Mouse (Mus musculus) heart, postnatal 36 days (tissue): Measurements from ENCODE around the gene Atp7b. TPM values are rescaled to one million over a fixed set of nuclear protein-coding genes. Genes with fewer than 3 reads are reported as not detected.

Source experiments
- DNase-seq, 2 experiments: peaks; one replicate each; pipeline ENCODE4 v3.0.0; 2021 to 2022
- intact Hi-C: fragments of 180-260 bp; cut with DNase I; formaldehyde crosslinking; loops from one replicate; pipeline ENCODE4 v1.15.1; 2025
- total RNA-seq, 2 experiments: library from RNA; stranded (reverse); gene quantifications; 2 replicates each; pipeline ENCODE4 v1.2.3; 2021

Atp7b gene
- total RNA-seq, 2 experiments from 2014 or later, result 0.08 TPM

DNA sequence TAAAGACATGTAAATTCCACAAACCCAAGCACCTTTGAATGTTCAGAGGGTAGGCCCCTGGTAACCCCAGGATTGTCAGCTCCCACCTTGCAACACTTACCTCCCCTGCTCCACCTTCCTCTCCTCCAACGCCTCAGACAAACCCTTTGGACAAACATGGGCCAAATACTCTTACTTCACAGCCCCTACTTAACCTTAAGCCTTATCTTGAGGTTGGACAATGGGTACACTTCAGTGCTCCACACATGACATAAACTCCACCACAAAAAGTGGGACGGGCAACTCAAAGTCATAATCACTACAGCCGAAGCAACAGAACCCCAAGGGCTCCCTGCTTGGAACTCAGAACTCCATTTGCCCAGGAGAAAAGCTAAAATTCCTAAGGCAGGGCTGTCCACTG is 29.1 kb downstream of the Atp7b start:
- intact Hi-C loops, result no loop called here
- DNase-seq, result no peak

DNA sequence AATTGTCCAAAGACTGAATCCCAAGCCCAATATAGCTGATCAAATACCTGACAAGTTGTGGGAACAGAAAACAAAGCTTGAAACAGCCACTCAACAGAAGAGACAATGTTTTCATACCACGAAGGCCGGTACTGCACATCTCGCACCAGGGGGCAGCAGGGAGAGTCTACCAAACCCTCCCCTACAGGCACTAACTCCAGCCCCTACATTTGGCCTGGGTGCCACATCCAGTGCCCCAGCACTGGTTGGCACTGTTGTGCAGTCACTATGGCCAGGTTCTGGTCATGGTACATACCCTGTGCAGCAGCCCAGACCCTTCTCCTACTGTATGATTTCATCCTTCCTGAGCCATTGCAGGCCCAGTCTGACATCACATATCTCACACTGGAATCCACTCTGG is 31.1 kb downstream of the Atp7b start:
- intact Hi-C loops, result no loop called here
- no peak for DNase-seq

DNA sequence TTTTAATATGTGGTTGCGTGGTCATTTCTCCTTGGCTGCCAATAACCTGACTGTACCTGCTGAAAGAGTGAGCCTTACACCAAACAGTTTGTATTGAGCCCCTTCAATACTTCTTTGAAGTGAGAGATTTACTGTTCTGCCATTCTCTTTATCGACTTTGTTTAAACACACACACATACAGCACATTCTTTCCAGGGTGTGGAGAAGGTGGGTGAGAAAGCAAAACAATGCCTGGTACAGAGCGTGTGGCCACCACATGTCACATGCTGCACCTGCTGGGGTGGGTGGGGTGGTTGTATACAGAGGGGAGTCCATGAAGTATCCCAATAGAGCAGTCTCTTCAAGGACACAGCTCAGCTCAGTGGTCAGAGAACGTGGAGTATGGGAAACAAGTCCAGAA is 34.9 kb downstream of the Atp7b start:
- intact Hi-C loops, result no loop called here
- DNase-seq, result no peak

DNA sequence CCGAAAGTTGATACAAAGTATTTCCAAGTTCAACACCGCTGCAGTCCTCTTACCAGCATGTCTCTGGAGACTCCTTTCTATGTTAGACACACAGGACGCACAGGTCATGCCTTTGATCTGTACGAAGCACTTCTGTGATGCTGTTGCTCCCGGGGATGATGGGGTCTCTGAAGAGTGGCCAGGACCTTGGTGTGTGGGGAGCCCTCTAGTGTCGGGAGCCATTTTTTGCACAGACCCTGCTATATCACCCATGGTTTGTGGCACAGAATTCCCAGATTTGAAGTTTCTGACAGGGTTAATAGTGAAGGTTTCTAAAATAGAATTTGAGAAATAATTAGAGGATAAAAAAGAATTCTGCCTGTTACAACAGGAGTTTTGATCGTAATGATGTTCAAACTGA is 37.9 kb downstream of the Atp7b start:
- DNase-seq, result no peak
- intact Hi-C loops, result no loop called here

DNA sequence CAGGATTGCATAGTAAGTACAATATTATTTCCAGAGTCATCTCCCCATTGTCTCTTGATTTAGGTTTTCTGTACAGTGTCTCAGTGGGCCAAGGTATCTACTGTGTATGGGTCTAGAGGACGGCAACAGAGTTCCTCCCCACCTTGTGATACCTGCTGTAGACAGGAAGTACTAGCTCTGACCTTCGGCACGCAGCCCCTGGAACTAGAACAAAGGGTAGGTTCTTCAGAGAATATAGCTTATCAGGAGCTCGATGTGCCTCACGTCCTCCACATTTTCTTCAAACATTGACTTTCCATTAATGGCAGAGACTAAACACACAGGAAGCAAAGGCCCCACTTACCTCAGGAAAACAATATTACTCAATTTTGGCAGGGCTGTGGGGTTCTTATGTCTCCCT is 40.6 kb downstream of the Atp7b start:
- intact Hi-C loops, result no loop called here
- DNase-seq, result no peak

DNA sequence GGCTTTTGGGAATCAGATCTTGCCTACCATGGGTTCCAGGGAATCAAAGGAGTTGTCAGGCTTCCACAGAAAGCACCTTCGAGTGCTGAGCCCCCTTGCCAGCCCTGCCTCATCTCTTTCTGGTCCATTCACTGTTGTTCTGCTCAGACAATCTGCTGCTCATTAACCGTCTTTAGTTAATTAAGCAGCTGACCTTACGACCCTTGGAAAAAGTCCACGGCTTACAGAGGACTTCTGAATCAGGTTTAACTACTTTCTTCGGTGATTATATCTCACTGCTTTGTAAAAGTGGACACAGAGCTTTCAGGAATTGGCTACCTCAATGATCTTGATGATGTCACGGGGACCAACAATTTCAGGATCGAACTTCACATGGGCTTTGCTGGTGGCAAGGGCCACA is 42.4 kb downstream of the Atp7b start:
- DNase-seq, result no peak
- intact Hi-C loops, result no loop called here

DNA sequence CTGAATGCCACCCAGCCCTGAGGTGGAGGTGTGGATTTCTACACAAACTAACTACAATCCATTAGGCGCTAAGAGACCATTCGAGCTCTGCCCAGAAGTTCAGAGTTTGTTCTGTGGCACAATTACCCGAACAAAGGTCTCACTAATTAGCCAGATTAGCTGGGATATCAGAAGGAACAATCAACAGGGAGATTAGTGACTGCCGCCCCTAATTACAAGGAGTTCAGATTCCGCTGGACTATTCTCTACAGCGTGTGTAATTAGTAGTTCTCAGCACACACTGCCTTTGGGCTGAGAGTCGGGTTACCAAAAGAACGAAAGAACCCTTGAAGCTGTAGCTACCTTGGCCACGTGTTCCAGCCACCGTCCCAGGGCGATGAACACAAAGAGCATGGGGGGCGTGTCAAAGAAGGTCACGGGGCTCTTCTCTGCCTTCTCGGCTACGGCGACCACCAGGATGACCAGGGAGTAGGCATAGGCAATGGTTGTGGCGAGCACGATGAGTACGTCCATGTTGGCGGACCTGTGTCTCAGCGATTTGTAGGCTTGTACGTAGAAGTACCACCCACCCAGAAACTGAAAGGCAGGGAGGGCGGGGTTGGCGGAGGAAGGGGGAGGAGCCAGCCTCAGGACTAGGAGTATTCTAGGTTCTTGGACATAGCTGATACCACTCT is 46.9 kb downstream of the Atp7b start:
- DNase-seq, result no peak
- intact Hi-C loops, result no loop called here

DNA sequence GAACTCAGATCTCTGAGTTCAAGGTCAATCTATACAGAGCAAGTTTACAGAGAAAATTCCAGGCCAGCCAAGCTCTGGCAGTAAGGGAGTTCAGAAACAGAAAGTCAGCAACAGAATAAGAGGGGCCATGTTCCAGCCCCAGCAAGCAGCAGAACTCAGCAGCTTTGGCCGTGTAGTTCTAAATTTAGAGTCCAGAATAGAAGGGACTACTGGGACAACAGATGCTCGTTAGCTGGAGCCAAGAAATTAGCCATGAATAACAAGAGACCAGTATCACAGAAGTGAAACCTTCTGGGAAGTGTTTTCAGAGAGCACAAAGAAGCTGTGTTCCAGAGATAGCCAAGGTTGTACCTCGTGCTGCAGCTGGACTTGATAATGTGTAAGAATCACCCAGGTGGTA is 50.7 kb downstream of the Atp7b start:
- DNase-seq, result no peak
- intact Hi-C loops, result no loop called here

DNA sequence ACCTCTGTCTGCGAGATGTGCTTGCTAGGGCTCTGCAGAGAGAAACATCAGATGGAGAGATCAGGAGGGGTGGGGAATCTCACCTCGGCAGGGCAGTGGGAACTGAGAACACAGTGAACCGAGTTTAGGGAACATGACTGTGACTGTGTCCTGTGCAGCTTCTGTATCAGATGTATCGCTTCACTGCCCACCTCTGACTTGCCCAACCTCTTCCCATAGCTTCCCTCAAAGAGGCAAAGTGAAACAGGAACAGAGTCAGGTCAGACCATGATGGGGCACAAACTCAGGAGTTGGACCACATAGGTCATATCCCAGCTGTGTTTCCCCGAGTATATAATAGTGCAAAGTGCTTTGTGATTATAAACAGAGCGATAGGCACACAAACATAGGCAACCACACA is 53.7 kb downstream of the Atp7b start:
- DNase-seq, result no peak
- intact Hi-C loops, result no loop called here

DNA sequence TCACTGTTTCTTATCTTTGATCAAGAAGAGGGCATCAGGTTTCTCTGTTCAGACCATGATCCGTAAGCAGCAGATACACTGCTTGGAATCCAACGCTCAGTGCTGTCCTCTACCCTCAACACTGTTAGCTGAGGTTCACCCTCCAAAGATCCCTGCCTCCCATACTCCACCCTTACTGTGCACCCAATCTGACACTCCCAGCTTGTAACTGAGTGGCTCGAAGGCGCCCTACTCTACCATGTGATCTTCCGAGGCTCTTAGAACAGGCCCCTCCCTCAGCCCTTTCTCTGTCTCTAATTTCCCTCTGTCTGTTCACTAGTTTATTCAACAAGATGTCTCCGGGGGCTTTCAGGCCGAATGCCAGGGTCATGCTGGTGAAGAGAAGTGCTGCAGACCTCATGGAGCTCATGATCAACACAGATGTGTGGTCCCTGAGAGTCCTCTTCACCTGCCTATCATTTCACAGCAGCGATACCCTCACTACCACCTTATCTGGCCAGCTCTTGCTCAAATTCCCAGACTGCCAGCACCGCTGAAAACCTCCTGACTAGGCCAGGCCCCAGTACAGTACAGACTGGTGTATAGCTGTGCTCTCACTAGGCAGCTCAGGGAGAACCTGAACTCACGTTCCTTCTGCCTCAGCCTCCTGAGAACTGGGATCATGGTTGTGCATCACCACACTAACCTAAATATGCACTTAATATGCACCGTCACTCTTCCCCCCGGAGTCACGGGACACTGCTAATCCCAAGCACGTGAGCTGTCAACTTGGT is 55.2 kb downstream of the Atp7b start:
- no peak for DNase-seq
- intact Hi-C loops, result no loop called here

DNA sequence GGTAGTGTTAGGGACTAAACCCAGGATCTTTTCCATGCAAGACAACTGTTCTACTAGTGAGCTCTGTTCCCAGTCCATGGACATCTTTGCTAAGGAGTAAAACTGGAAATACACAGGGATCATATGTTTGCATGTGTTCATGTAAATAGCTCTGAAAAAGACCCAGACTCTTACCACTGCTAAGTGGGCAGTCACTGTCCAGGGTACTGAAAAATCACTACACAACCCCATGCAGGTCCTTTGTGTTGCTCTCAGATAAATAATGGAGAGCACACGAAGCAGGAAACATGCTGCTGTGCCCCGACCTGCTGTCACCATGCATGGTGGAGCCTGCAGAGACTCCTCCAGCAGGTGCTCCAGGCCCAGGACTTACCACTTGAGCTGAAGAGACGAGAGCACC is 64.9 kb downstream of the Atp7b start:
- no peak for DNase-seq
- intact Hi-C loops, result loop anchor here (10.0 kb wide), 1 partner anchor 100 kb away; no protein-coding TSS in a partner anchor

DNA sequence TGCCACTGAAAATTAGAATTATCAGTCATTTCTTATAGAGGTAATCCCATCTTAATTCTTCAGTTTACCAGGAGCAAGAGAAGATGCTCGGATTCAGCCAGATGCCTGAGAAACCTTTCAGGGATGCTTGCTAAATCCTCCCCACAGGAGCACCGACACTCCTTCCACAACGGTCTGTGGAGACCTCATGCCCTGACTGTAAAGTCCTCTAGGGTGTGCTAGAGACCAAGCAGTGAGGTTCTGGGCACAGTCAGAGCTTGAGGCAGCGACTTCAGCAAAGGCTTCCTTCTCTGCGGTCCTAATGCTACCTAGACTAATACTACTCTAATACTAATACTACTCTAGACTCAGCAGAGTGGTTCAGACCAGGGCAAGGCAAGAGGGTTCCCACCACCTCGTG is 67.9 kb downstream of the Atp7b start:
- peak; percentile 17 to 23 for DNase-seq
- intact Hi-C loops, result loop anchor here (5.0 to 10.0 kb wide), 4 partner anchors 55 to 385 kb away; partner anchors contain the start of gene Nek3

DNA sequence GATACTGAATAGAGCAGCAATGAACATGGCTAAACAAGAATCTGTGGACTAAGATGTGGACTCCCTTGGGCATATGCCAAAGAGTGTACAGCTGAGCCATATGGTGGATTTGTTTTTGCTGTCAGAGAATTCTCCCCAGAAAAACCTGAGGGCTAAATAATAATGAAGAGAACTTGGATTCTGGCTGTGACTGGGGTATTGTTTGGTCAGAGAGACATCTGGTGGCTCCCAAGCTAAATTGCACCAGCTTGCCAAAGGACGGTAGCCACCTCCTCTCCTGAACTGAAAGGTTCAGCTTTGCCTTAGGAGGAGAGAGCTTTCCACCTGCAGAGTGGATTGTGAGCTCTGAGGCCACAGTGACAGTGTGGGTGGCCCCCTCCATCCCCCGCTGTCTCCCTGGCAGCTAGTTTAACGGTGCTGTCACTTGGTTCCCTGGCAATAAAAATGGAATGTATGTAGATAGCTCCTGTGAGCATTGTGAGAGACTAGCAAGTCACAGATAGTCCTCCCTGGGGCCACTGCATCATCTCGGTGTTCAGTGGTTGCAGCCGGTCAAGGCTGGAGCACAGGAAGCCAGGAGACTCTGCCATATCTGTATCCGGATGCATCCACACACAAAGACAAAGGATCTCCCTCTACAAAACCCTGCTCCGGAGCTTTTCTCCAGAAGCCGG is 78.3 kb downstream of the Atp7b start:
- DNase-seq, result no peak
- intact Hi-C loops, result no loop called here

DNA sequence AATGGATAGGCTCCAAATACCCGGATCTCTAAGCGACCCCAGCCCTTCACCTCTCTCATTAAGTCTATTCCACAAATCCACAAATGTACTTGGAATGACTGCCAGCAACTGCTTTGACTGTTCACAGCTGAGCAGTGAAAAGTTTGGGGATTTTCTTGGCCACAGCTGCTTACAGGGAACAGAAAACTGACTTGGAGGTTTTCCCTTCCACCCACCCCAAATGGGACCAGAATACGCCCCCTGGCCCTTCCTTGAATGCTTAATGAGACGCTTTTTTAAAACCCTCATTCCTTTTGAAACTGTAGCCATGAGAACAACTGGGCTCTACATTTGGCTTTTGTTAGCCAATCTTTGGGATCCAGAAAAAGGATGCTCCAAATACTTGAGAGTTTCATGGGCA is 81.9 kb downstream of the Atp7b start:
- intact Hi-C loops, result no loop called here
- DNase-seq, result no peak

DNA sequence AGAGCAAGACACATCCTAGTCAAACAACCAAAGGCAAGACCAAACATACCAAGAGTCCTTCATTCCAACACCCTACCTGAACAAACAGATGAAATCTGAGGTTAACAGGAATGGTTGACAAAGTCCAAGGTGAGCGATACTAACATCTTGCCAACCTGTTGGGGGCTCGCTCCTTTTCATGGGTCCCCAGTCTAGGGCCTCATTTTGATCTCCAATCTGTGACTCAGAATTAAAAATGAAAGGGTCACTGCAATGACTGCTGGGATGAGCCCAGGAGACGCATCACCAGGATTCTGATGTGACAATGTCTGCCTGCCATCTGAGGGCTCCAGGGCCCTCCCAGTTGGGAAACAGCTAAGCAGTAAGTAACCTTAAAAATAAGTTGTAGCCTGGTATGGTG is 90.6 kb downstream of the Atp7b start, which contains the start of gene Ccdc70:
Gene Ccdc70 (plus strand): TSS at position 301 of the 400 bp plus-strand sequence.
- DNase-seq, result no peak
- intact Hi-C loops, result no loop called here

DNA sequence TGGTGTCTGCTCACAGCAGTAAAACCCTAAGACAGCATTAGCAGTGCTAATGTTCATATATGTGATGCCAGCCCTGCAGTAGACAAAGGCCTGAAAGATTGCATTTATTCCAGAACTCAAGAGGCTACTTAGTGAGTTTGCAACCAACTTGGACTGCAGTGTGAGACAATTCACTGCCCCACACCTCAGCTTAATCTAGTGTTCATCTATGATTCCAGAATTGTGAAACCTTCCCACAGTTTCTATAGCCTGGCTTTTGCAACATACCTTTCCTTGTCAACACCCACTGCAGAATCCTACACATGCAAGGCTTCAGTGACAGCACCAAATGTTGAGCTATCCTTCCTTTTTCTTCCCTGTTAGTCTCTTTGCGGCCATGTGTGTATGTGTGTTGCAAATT is 93.5 kb downstream of the Atp7b start:
- no peak for DNase-seq
- intact Hi-C loops, result no loop called here

DNA sequence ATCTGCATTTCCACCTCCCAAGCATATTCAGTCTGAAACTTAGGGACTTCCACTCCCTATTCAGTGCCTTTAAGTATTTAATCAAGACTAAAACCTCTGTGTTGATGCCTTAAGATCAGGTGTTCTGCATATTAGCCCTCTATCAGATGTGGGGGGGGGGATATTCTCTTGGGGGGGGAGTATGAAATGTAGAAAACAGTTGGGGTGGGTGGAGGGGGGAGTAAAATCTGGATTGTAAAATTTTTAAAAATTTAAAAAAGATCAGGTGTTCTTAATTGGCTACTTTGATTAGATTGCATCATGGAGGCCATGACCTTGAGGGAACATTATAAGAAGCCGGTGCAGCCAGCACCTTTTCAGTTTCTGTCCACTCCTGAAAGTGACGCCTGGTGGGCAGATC is 101.7 kb downstream of the Atp7b start, which contains the start of gene Fam90a1a:
Gene Fam90a1a (plus strand): TSS at position 301 of the 400 bp plus-strand sequence.
- DNase-seq, result no peak
- intact Hi-C loops, result no loop called here

DNA sequence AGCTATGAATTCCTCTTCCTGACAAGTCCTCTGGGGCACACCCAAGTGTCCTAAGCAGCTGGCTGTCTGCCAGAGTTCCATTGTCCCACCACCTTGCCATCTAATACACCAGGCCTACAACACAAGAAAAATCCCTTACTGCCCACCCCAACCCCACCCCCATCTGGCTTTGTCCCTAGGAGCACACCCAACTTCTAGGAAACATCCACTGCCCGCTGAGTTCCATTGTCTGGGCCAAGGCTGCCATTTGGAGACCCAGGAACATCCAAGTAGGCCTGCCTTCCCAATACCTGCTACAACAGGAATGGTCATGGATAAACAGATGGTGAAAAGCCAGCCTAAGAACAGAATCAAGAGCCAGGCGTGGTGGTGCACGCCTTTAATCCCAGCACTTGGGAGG is 103.8 kb downstream of the Atp7b start:
- intact Hi-C loops, result no loop called here

DNA sequence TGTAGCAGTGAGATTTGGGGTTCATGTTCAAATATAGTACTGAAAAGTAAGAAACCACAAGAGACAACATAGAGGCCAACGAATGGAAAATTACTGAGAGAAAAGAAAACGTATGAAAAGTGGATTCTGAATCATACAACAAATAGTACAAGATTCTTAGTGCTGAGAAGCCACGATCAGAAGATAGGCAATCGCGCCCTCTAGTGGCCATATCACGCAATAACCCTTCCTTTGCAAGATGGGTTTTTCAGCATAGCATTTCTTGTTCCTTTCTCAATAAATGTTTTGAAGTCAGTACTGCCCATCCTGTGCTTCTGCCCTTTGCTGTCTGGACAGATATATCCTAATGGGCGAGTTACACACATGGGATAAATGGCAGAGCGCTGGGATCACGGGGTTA is 104.8 kb downstream of the Atp7b start:
- intact Hi-C loops, result no loop called here
- peak in 1 of 2 experiments; percentile 13 for DNase-seq

More for the DNA sequence above, 103.8 kb downstream of the Atp7b start:
- no peak for DNase-seq

DNA sequence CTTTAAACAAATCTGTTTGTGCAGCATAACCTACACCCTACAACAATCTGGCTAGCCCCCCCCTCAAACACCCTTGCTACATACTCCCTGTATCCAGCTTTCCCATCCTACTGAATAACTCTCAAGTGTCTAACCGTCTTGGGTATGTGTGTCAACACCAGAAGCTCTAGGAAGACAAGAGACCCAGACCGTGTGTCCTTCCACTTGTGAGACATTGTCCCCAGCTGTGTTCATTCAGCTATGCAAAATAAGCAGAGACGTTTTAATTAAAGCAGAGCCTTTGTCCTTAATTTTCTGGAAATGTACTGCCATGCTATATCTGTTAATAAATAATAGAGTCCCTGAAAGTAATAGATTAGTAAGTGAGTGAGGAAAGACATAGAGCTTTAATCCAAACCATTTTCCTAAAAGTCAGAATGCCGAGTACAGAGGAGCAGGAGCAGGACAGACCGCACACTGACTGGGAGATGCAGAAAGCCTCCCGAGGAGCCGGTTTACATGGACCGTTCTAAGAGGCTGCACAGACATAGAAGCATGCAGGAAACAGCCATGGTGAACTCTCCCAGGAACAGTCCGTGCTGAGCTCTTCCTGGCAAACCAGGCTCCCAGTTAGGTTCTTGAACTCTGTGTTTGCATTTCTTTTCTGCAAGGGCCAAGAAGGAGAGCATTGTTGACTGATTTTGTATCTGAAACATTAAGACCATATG is 112.6 kb downstream of the Atp7b start:
- intact Hi-C loops, result no loop called here

DNA sequence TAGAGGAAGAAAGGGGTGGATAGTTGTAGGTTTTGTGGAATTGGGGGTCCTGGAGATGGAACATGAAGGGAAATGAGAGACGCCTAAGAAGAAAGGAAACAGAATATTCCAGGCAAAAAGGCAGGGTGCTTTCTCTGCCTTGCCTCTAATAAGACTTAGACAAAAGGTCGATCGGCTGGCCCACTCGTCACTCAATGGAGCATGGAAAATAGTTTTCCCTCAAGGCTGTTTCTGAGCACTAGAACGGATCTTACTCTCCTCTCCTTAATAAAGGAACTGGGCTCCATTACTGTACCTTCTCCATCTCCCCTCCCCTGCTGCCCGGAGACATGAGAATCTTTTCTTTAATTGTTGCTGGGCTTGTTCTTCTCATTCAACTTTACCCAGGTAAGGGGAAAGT is 113.6 kb downstream of the Atp7b start, which contains the start of gene Defb13:
Gene Defb13 (plus strand): TSS at position 301 of the 400 bp plus-strand sequence.
- intact Hi-C loops, result no loop called here
- DNase-seq, result no peak

More for the DNA sequence above, 112.6 kb downstream of the Atp7b start:
- DNase-seq, result no peak
